Mouse (Mus musculus) ES-Bruce4 (cell line): ENCODE measurements at regions not wholly inside any gene's neighbourhood (a gene's known extent, or its start where the extent isn't known, plus 50 kb on each side); places are given as distances from the start of the nearest gene placed in this dataset.

Source experiments
- CTCF ChIP-seq: IDR thresholded peaks from one replicate; pipeline ENCODE4 v1.8.1; 2011; ENCODE audit warnings: low read depth, low read length
- EP300 ChIP-seq: IDR thresholded peaks from 2 replicates; pipeline ENCODE4 v1.6.1; 2011; ENCODE audit warnings: low read depth, low read length; ENCODE audit not compliant: insufficient read depth
- POLR2A ChIP-seq: IDR thresholded peaks from one replicate; pipeline ENCODE4 v1.8.1; 2011; ENCODE audit warnings: low read length; ENCODE audit not compliant: insufficient read depth

- TF ChIP-seq EP300 (no peak), CTCF (no peak), POLR2A (no peak)
Observed at GRCm38 (mm10) chr12:71391481-71391880, 81.8 kb downstream of the Dact1 start.
